Mouse (Mus musculus) midbrain, embryonic 11.5 days (tissue): ENCODE results near the gene Pde7b. TPM values are rescaled to one million over a fixed set of nuclear protein-coding genes. Genes with fewer than 3 reads are reported as not detected.
A peak's percentile ranks its signal among the peaks of the same experiment; 100 is the strongest.

Experiments used
- ATAC-seq: fragments of 200-750 bp; cut with Nextera tagmentation; 2 replicates; pipeline ENCODE4 v1.8.0; 2017; ENCODE audit warnings: moderate TSS enrichment, moderate library complexity; ENCODE audit not compliant: low FRiP score
- DNase-seq: peaks from one replicate; pipeline ENCODE4 v3.0.0; 2015; ENCODE audit warnings: low spot score; ENCODE audit errors: missing footprints
- H3K27ac ChIP-seq: fragments of 300-500 bp; sonication (generic); 2 replicates; pipeline ENCODE4 v1.5.1; 2014; ENCODE audit warnings: low read depth, low read length
- H3K27me3 ChIP-seq: fragments of 300-500 bp; sonication (generic); 2 replicates; pipeline ENCODE4 v1.6.1; 2014; ENCODE audit warnings: mild to moderate bottlenecking, low read length, moderate library complexity, mixed read lengths; ENCODE audit not compliant: control insufficient read depth, insufficient read depth
- H3K36me3 ChIP-seq: fragments of 300-500 bp; sonication (generic); 2 replicates; pipeline ENCODE4 v1.6.1; 2014; ENCODE audit warnings: mild to moderate bottlenecking, low read length, moderate library complexity, mixed read lengths; ENCODE audit not compliant: control insufficient read depth, insufficient read depth
- H3K4me1 ChIP-seq: fragments of 300-500 bp; sonication (generic); 2 replicates; pipeline ENCODE4 v1.6.1; 2014; ENCODE audit warnings: low read length; ENCODE audit not compliant: control insufficient read depth, insufficient read depth
- H3K4me2 ChIP-seq: fragments of 300-500 bp; sonication (generic); 2 replicates; pipeline ENCODE4 v1.6.1; 2014; ENCODE audit warnings: mild to moderate bottlenecking, moderate library complexity
- H3K4me3 ChIP-seq: fragments of 300-500 bp; sonication (generic); 2 replicates; pipeline ENCODE4 v1.5.1; 2014; ENCODE audit warnings: low read depth, low read length
- H3K9ac ChIP-seq: fragments of 300-500 bp; sonication (generic); 2 replicates; pipeline ENCODE4 v1.6.1; 2014; ENCODE audit warnings: low read length
- H3K9me3 ChIP-seq: fragments of 300-500 bp; sonication (generic); 2 replicates; pipeline ENCODE4 v1.6.1; 2016; ENCODE audit warnings: low read length; ENCODE audit not compliant: control insufficient read depth
- WGBS: fragments of 180-500 bp; shearing (Covaris S2); extraction: QIAGEN DNeasy Blood & Tissue Kit; methylation state at CpG from one replicate; pipeline ENCODE4 v1.1.7; 2014; 5-methylcytosine and 5-hydroxymethylcytosine counted together
- polyA plus RNA-seq: library from polyadenylated mRNA; unstranded; fragments of >200 nt; fragmentation: Nextera tagmentation; extraction: Ambion mirVana; gene quantifications from 2 replicates; pipeline ENCODE4 v1.2.1, GENCODE M21; 2014

The Pde7b gene
- polyA plus RNA-seq, 1 experiment from 2014 or later = 1.1 TPM

GRCm38 (mm10) chr10:20400406-20400805 is 324.5 kb downstream of the Pde7b start:
- no peak overlapping the region for H3K9ac ChIP-seq
- DNase-seq = no peak
- H3K4me1 ChIP-seq = no peaks in the 10 kb centered on the region
- 71% methylated on average over 15 of the region's 15 CpGs for WGBS
- H3K36me3 ChIP-seq = no peaks in the 10 kb centered on the region
- H3K27me3 ChIP-seq = no peaks in the 10 kb centered on the region
- no peaks in the 10 kb centered on the region for H3K9me3 ChIP-seq
- H3K4me3 ChIP-seq = no peak overlapping the region
- H3K4me2 ChIP-seq = peak overlapping the region; percentile 19; the same call in 1 of the 2 replicates
- no peak for ATAC-seq
- H3K27ac ChIP-seq = no peak overlapping the region

- Histone ChIP-seq H3K4me2 (no peak overlapping the region), H3K9ac (no peak overlapping the region), H3K9me3 (no peaks in the 10 kb centered on the region), H3K27ac (no peak overlapping the region), H3K4me3 (no peak overlapping the region), H3K27me3 (no peaks in the 10 kb centered on the region), H3K4me1 (no peaks in the 10 kb centered on the region), H3K36me3 (no peaks in the 10 kb centered on the region)
- ATAC-seq (no peak), DNase-seq (peak; percentile 76)
- WGBS = 81% methylated on average over 12 of the region's 12 CpGs
Measured at GRCm38 (mm10) chr10:20398641-20399390, 326.1 kb downstream of the Pde7b start.

- Histone ChIP-seq H3K27ac (no peak overlapping the region), H3K4me1 (no peaks in the 10 kb centered on the region), H3K4me3 (no peak overlapping the region), H3K4me2 (no peak overlapping the region), H3K27me3 (no peaks in the 10 kb centered on the region), H3K36me3 (no peaks in the 10 kb centered on the region), H3K9ac (no peak overlapping the region), H3K9me3 (no peaks in the 10 kb centered on the region)
- DNase-seq = no peak
- 86% methylated on average over 6 of the region's 6 CpGs for WGBS
- no peak for ATAC-seq
Measured at GRCm38 (mm10) chr10:20398224-20398623, 326.7 kb downstream of the Pde7b start.

- ATAC-seq (no peak), DNase-seq (no peak)
- Histone ChIP-seq H3K4me1 (no peaks in the 10 kb centered on the region), H3K4me2 (no peak overlapping the region), H3K4me3 (no peak overlapping the region), H3K36me3 (no peaks in the 10 kb centered on the region), H3K27me3 (no peaks in the 10 kb centered on the region), H3K9me3 (no peaks in the 10 kb centered on the region), H3K27ac (no peak overlapping the region), H3K9ac (no peak overlapping the region)
- 93% methylated on average over 3 of the region's 3 CpGs for WGBS
Measured at GRCm38 (mm10) chr10:20395778-20396177, 329.1 kb downstream of the Pde7b start.

- Histone ChIP-seq H3K4me1 (no peaks in the 10 kb centered on the region), H3K9me3 (no peaks in the 10 kb centered on the region), H3K27ac (no peak overlapping the region), H3K36me3 (no peaks in the 10 kb centered on the region), H3K9ac (no peak overlapping the region), H3K27me3 (no peaks in the 10 kb centered on the region), H3K4me3 (no peak overlapping the region), H3K4me2 (no peak overlapping the region)
- DNase-seq = no peak
- ATAC-seq = no peak
- 89% methylated on average over 5 of the region's 5 CpGs for WGBS
Measured at GRCm38 (mm10) chr10:20394815-20395214, 330.1 kb downstream of the Pde7b start.

GRCm38 (mm10) chr10:20390568-20390967 is 334.3 kb downstream of the Pde7b start:
- 71% methylated on average over 3 of the region's 3 CpGs for WGBS
- ATAC-seq = no peak
- Histone ChIP-seq H3K4me1 (no peaks in the 10 kb centered on the region), H3K27ac (no peak overlapping the region), H3K27me3 (no peaks in the 10 kb centered on the region), H3K9me3 (no peaks in the 10 kb centered on the region), H3K9ac (no peak overlapping the region), H3K4me2 (no peak overlapping the region), H3K4me3 (no peak overlapping the region), H3K36me3 (no peaks in the 10 kb centered on the region)
- no peak for DNase-seq

GRCm38 (mm10) chr10:20382807-20383419 is 342.0 kb downstream of the Pde7b start:
- WGBS = 79% methylated on average over 6 of the region's 6 CpGs
- Histone ChIP-seq H3K27ac (no peak overlapping the region), H3K9me3 (no peaks in the 10 kb centered on the region), H3K9ac (no peak overlapping the region), H3K36me3 (no peaks in the 10 kb centered on the region), H3K4me3 (no peak overlapping the region), H3K4me1 (no peaks in the 10 kb centered on the region), H3K4me2 (no peak overlapping the region), H3K27me3 (no peaks in the 10 kb centered on the region)
- DNase-seq (no peak), ATAC-seq (peak; percentile 54; the same call in 1 of the 2 replicates)

- WGBS = 82% methylated on average over 3 of the region's 3 CpGs
Measured at GRCm38 (mm10) chr10:20381352-20381751, 343.5 kb downstream of the Pde7b start.

GRCm38 (mm10) chr10:20380798-20381197 is 344.1 kb downstream of the Pde7b start:
- ATAC-seq (no peak), DNase-seq (no peak)
- H3K36me3 ChIP-seq = no peaks in the 10 kb centered on the region
- WGBS = 91% methylated on average over 3 of the region's 3 CpGs
- H3K27me3 ChIP-seq = no peaks in the 10 kb centered on the region
- no peak overlapping the region for H3K27ac ChIP-seq
- H3K9ac ChIP-seq = no peak overlapping the region
- H3K4me3 ChIP-seq = no peak overlapping the region
- H3K9me3 ChIP-seq = no peaks in the 10 kb centered on the region
- no peaks in the 10 kb centered on the region for H3K4me1 ChIP-seq
- no peak overlapping the region for H3K4me2 ChIP-seq

More at GRCm38 (mm10) chr10:20381352-20381751, 343.5 kb downstream of the Pde7b start:
- ATAC-seq = no peak
- no peaks in the 10 kb centered on the region for H3K9me3 ChIP-seq
- H3K4me2 ChIP-seq = no peak overlapping the region
- no peak for DNase-seq
- no peaks in the 10 kb centered on the region for H3K4me1 ChIP-seq
- no peak overlapping the region for H3K9ac ChIP-seq
- no peak overlapping the region for H3K4me3 ChIP-seq
- H3K27ac ChIP-seq = no peak overlapping the region
- no peaks in the 10 kb centered on the region for H3K36me3 ChIP-seq
- no peaks in the 10 kb centered on the region for H3K27me3 ChIP-seq
